Mouse (Mus musculus): ENCODE measurements around the gene Mettl26.
"Not testable (repeated sequence)": the region's sequence is repeated elsewhere in the genome, so short reads cannot be mapped to it uniquely, and the experiment has no call there.

Gene Mettl26

GRCm38 (mm10) chr17:25869954-25870353, 4.9 kb upstream of the Mettl26 start:
- no peak for DNase-seq

DNA sequence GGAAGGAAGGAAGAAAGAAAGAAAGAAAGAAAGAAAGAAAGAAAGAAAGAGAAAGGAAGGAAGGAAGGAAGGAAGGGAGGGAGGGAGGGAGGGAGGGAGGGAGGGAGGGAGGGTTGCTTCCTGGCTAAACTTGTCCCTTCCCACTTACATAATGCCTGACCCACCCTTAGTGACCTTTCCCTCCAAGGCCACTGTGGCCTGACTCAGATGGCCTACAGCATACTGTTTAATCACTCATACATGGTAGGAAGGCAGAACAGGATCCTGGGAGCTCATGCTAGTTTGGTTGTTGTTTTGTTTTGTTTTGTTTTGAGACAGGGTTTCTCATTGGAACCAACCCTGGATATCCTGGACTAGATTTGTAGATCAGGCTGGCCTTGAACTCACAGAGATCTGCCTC, 3.3 kb upstream of the Mettl26 start:
- not testable (repeated sequence) for DNase-seq

DNA sequence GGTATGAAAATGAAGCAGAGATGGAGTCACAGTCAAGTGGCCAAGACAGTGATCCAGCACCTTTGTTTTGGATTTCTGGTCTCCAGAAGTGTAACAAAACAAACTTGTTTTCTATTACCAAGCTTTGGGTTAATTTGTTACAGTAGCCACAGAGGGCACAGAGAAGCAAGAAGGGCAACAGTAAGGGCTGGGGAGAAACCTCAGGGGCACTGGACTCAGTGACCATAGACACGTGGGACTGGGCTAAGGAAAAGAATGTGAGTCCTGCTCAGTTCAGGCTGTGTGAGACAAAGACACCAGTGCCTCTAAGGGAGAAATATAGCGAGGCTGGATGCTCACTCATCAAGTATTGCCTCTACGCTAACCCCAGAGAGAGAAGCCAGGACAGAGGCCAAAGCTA, 2.2 kb upstream of the Mettl26 start:
- DNase-seq: no peak

DNA sequence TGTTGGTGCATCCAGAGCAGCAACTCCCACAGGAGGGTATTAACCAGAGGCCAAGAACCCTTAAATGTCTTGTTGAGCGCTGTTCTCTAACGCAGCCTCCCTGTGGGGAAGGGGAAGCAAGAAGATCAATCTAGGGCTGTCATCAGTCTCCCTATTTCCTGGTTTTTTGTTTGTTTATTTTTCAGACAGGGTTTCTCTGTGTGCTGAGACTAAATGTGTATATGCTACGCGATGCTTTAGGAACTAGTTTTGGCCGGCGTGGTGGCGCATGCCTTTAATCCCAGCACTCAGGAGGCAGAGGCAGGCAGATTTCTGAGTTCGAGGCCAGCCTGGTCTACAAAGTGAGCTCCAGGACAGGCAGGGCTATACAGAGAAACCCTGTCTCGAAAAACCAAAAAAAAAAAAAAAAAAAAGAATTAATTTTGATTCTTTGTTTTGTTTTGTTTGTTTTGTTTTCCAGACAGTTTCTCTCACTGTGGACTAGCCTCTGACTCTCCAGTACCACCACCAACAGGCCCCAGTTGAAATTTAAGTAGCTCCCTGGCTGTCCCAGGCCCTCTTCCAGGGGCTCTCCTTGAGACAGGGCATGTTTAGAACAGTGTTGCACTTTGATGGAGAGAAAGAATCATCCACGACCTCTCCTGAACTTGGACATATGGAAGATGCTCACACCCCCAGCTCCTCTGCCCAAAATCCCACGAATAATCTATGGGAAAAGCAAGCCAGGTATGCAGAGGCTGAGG, 1.3 kb upstream of the Mettl26 start:
- DNase-seq: no peak

- no peak for DNase-seq
These were observed 640 bp upstream of the Mettl26 start for GRCm38 (mm10) chr17:25874148-25874720.

- DNase-seq: peak; percentile 89
These were observed 580 bp downstream of the Mettl26 start for GRCm38 (mm10) chr17:25875171-25876136.

- no peak for DNase-seq
These were observed 1.6 kb downstream of the Mettl26 start for GRCm38 (mm10) chr17:25876347-25876915.

- DNase-seq: no peak
These were observed 2.2 kb downstream of the Mettl26 start for GRCm38 (mm10) chr17:25877025-25877424.

- no peak for DNase-seq
These were observed 3.1 kb downstream of the Mettl26 start for GRCm38 (mm10) chr17:25877741-25878610.

GRCm38 (mm10) chr17:25878611-25879180, 3.8 kb downstream of the Mettl26 start:
- no peak for DNase-seq

DNA sequence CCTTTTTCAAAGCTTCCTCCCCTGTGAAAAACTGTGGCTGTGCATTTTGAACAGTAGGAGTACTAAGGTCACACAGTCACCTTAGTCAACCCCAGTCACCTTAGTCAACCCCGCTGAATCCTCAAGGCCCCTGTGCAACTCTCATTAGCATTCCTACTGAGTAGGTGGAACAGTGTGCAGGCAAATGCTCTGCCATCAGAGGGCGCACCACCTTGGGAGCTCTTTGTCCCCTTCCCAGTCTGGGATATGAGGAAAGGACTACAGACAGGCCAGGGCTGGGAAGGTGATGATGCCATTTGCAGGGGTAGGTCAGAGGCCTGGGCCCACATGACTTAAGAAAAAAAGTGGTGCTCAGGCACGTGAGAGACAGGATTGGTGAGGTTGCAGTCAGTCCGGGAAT, 4.4 kb downstream of the Mettl26 start:
- peak; percentile 66 for DNase-seq

GRCm38 (mm10) chr17:25879750-25880149, 4.9 kb downstream of the Mettl26 start:
- no peak for DNase-seq

DNA sequence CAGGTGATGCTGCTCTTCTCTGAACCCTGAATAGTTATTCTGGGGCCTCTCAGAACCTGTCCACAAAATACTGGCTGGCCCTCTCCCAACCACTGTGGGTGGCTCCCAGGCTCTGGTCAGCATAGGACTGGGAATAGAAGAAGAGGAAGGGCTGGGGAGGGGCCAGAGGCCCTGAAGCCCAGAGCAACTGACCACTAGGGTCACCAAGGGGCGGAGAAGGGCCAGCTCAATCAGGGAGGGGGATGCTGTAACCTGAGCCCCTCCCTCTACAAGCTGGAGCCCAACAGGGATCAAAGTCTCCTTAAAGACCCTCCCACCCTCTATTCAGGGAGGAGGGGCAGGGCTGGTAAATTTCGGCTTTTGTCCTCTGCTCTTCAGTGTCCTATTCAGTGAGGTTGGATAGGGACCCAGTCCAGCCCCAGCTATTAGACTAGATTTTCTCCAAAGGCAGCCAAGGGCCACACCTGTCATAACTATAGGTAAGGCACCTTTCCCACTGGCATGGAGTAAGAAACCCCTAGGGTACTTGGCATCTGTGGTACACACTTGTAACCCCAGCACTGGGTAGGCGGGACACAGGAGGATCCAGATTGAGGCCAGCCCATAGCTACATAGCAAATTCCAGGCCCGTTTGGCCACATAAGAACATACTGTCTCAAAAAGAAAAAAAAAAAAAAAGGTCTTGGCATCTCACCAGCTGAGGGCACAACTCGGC, 5.5 kb downstream of the Mettl26 start, which contains the start of gene Wfikkn1:
Gene Wfikkn1, minus strand, starts transcription at position 663 of the 715 bp plus-strand sequence.
- DNase-seq: no peak

DNA sequence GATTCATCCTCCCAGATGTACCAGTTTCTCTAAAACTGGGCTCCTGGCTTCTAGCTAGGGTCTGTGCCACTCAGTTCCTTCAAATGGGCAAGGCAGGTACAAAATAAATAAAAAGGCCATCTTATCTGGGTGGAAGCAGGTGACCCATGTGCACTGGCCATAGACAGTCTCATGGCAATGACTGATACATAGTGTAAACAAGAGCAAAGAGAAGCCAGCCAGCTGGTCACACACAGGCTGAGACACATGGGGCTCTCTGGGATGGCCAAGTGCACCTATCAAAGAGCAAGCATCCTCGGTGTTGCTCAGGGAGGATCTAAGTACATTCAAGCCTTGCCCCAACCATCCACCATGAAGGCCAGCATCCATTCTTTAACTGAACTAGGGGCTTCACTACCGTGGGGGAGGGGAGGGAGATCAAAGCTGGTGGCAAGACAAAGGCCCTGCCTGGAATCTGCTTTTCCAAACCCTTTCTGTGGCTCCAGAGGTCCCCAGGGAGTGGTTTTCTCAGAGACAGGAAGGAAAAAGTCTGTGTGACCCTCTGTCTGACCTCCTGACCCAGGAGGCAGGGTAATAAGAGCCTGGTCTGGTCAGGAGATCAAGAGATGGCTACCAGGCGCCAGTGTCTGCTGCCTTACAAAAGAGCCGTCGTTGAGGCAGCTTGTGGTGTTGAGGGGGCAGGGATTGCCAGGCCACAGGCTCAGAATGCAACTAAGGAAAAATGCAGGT, 6.2 kb downstream of the Mettl26 start:
- no peak for DNase-seq

- DNase-seq: no peak
These were observed 6.8 kb downstream of the Mettl26 start for GRCm38 (mm10) chr17:25881691-25882090.

DNA sequence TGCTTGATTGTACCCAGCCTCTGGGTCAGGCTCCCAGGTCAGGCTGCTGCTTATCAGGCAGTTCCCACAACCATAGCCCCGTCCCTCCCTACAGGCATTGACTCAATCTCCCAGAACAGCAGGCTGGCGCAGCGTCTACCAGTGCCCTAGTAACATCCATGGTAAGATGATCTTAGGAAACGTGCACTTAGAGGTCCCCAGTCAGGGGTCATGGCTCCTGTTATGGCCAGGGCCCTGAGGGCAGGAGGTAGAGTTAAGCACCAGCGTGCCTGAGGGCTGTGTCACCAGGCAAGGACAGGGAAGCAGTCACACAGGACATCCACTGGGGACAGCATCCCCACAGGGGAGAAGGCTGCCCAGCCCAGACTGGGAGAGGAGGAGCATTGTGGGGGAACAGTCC, 7.4 kb downstream of the Mettl26 start:
- DNase-seq: no peak

GRCm38 (mm10) chr17:25883268-25883667, 8.4 kb downstream of the Mettl26 start:
- DNase-seq: no peak

GRCm38 (mm10) chr17:25883824-25884223, 8.9 kb downstream of the Mettl26 start:
- DNase-seq: no peak

- DNase-seq: no peak
These were observed 10.8 kb downstream of the Mettl26 start for GRCm38 (mm10) chr17:25885636-25886035.

DNA sequence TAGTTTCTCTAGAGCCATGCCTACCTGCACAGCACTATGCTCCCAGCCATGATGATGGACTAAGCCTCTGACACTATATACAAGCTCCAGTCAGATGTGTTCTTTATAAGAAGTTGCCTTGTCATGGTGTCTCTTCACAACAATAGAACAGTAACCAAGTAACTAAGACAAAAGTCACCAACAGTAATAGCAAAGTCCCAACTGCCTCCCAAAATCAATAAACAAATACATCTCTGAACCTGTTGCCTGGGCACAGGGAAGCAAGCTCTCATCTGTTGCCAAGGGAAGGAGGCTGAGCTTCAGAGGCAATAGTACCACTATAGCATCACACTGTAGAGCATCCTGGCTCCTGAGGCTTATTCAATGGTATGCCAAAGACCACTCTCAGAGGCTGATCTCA, 11.9 kb downstream of the Mettl26 start:
- DNase-seq: no peak

All from right cerebral cortex, postnatal 14 days (tissue).